In the genomic region with DNA sequence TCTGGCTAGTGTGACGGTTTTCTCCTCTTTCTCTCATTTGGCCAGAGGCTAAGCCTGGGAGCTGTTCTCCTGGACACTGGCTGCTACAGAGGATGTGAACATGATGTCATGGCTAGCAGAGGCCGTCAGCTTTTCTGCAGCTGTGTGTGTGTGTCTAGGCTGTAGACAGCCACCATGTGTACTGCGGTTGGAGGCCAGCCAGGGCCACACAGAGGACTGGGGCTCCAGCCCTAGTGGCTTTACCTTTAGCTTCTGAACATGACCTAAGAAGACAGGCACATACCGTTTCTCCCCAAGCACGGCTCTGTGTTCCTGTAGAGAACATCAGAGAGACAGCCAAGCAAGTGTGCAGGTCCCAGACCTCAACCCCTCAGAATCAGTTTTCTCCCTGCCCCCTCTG, we compare ENCODE assay signal across 9 mouse cellular contexts.
DNase-seq lines count a peak whose midpoint lies in the region; ATAC-seq and TF ChIP-seq lines count a peak whose summit lies in the region.
"Had no signal": no experiment of that assay in that cellular context is flagged by ENCODE, and none has a peak within 500 bp of the region (broad histone marks: within the 10 kb centered on the region; RNA-seq: fewer than 3 reads in every experiment).

No protein-coding gene starts in this region.

- no peaks in the 10 kb centered on the region for H3K36me3 ChIP-seq in hindbrain, embryonic 11.5 days (ENCODE audit: control insufficient read depth, insufficient read depth, low read length)
- no peaks in the 10 kb centered on the region; the same call in 1 of the 2 replicates for H3K36me3 ChIP-seq in hindbrain, embryonic 12.5 days
- no peaks in the 10 kb centered on the region for H3K36me3 ChIP-seq in heart, adult 2 months (ENCODE audit: control insufficient read depth, insufficient read depth, low read length)

- intact Hi-C loops in heart, adult 2 months (cut with DNase I) = no loop called here

- 50% methylated on average over 5 of the region's 5 CpGs for WGBS in hindbrain, embryonic 11.5 days
- WGBS in hindbrain, embryonic 12.5 days = 51% methylated on average over 5 of the region's 5 CpGs
- 25% methylated on average over 5 of the region's 5 CpGs for WGBS in heart, adult 2 months

- H3K9me3 ChIP-seq in hindbrain, embryonic 11.5 days (ENCODE audit: control insufficient read depth, low read length) = no peaks in the 10 kb centered on the region
- H3K9me3 ChIP-seq in hindbrain, embryonic 12.5 days (replicated peaks) = no peaks in the 10 kb centered on the region
- H3K9me3 ChIP-seq: megakaryocyte, embryonic 14.5 days had no signal

- H3K79me2 ChIP-seq in heart, adult 2 months (replicated peaks; ENCODE audit: control insufficient read depth, insufficient read depth, low read length) = no peaks in the 10 kb centered on the region

- H3K9ac ChIP-seq in hindbrain, embryonic 11.5 days (ENCODE audit: low read depth, low read length) = no peak overlapping the region
- no peak overlapping the region for H3K9ac ChIP-seq in hindbrain, embryonic 12.5 days
- H3K9ac ChIP-seq in heart, adult 2 months (ENCODE audit: low read depth, low read length) = no peak overlapping the region

- no peak overlapping the region for H3K4me3 ChIP-seq in hindbrain, embryonic 11.5 days (ENCODE audit: low read depth, low read length)
- no peak overlapping the region for H3K4me3 ChIP-seq in hindbrain, embryonic 12.5 days
- no peak overlapping the region for H3K4me3 ChIP-seq in heart, adult 2 months
- H3K4me3 ChIP-seq: megakaryocyte, embryonic 14.5 days had no signal

- no peak overlapping the region for H3K4me2 ChIP-seq in hindbrain, embryonic 11.5 days (replicated peaks; ENCODE audit: low read depth, low read length)
- no peak overlapping the region for H3K4me2 ChIP-seq in hindbrain, embryonic 12.5 days (replicated peaks)

- peak; percentile 9 for DNase-seq in hindbrain, embryonic 11.5 days (ENCODE audit: low spot score)
- DNase-seq in adrenal gland, postnatal 36 days = peak; percentile 36 to 54
- peak; percentile 48 to 59 for DNase-seq in heart, adult 2 months
- peak; percentile 54 for DNase-seq in lung, postnatal 10 days
- no peak for DNase-seq in cerebellum, adult 9-10 months
- DNase-seq in right cerebral cortex, adult 2 months (ENCODE audit: low spot score in 2 of 2) = no peak
- no peak for DNase-seq in layer of hippocampus, adult 18-20 months (ENCODE audit: low spot score in 2 of 2)

- TF ChIP-seq EP300 in heart, adult 2 months (IDR thresholded peaks at IDR 0.05; ENCODE audit: insufficient read depth, low read depth, low read length) = no peak

- TF ChIP-seq CTCF in heart, adult 2 months (IDR thresholded peaks at IDR 0.05) = no peak

- ATAC-seq in hindbrain, embryonic 11.5 days (ENCODE audit: low FRiP score) = no peak
- no peak for ATAC-seq in hindbrain, embryonic 12.5 days (ENCODE audit: low FRiP score)

- no peak overlapping the region for H3K27ac ChIP-seq in hindbrain, embryonic 11.5 days (ENCODE audit: low read depth, low read length)
- H3K27ac ChIP-seq in hindbrain, embryonic 12.5 days = no peak overlapping the region
- H3K27ac ChIP-seq in heart, adult 2 months = no peak overlapping the region

- no peaks in the 10 kb centered on the region for H3K27me3 ChIP-seq in hindbrain, embryonic 11.5 days (ENCODE audit: control insufficient read depth, insufficient read depth, low read length)
- no peaks in the 10 kb centered on the region for H3K27me3 ChIP-seq in hindbrain, embryonic 12.5 days
- no peaks in the 10 kb centered on the region for H3K27me3 ChIP-seq in heart, adult 2 months (ENCODE audit: control insufficient read depth, insufficient read depth, low read length)

- TF ChIP-seq POLR2A in heart, adult 2 months (IDR thresholded peaks at IDR 0.05; ENCODE audit: insufficient read depth, low read depth, low read length) = no peak

- H3K4me1 ChIP-seq in hindbrain, embryonic 11.5 days (replicated peaks; ENCODE audit: control insufficient read depth, insufficient read depth, low read length) = no peaks in the 10 kb centered on the region
- H3K4me1 ChIP-seq in hindbrain, embryonic 12.5 days = 0 out of 2 replicates have a peak, but pooled peaks cover 5% of the 10 kb centered on the region
- peaks cover 7% of the 10 kb centered on the region for H3K4me1 ChIP-seq in heart, adult 2 months (ENCODE audit: control insufficient read depth, insufficient read depth, low read length)

Comparison
In these comparisons a context has a peak if more than half of its experiments do, and no peak if none do; other contexts are left out.
1. DNase-seq: peak in hindbrain, embryonic 11.5 days (single experiment), adrenal gland, postnatal 36 days (2 of 2), heart, adult 2 months (2 of 2) and lung, postnatal 10 days (single experiment); none in cerebellum, adult 9-10 months (single experiment), right cerebral cortex, adult 2 months (0 of 2) and layer of hippocampus, adult 18-20 months (0 of 2).